Mouse (Mus musculus) CH12F3 (cell line): ENCODE results near the gene Gm6217.
"Not testable (repeated sequence)": the region's sequence is repeated elsewhere in the genome, so short reads cannot be mapped to it uniquely, and the experiment has no call there.

Experiments used
- in situ Hi-C: fragments of 300-500 bp; cut with MboI; formaldehyde crosslinking; loops from 2 replicates; pipeline ENCODE4 v1.14.3; 2020; ENCODE audit warnings: low sequenced_read_pairs

Gene Gm6217

GRCm38 (mm10) chr1:82931326-82931725 is at the start of gene Gm6217:
TSS of gene Gm6217 (minus strand) at chr1:82931399.
- in situ Hi-C loops, result not testable (repeated sequence)

GRCm38 (mm10) chr1:82977840-82978239 is 46.6 kb upstream of the Gm6217 start:
- in situ Hi-C loops, result loop anchor here (10.0 kb wide), 1 partner anchor 173 kb away; no protein-coding TSS in a partner anchor

GRCm38 (mm10) chr1:82975750-82976149 is 44.6 kb upstream of the Gm6217 start:
- in situ Hi-C loops, result loop anchor here (10.0 kb wide), 1 partner anchor 171 kb away; no protein-coding TSS in a partner anchor

GRCm38 (mm10) chr1:82974342-82974741 is 43.1 kb upstream of the Gm6217 start:
- in situ Hi-C loops, result loop anchor here (10.0 kb wide), 1 partner anchor 170 kb away; no protein-coding TSS in a partner anchor

GRCm38 (mm10) chr1:82973901-82974300 is 42.7 kb upstream of the Gm6217 start:
- in situ Hi-C loops, result loop anchor here (10.0 kb wide), 1 partner anchor 169 kb away; no protein-coding TSS in a partner anchor

- in situ Hi-C loops, result loop anchor here (10.0 kb wide), 1 partner anchor 168 kb away; no protein-coding TSS in a partner anchor
Measured at GRCm38 (mm10) chr1:82973244-82973643, 42.0 kb upstream of the Gm6217 start.

GRCm38 (mm10) chr1:82972046-82972445 is 40.8 kb upstream of the Gm6217 start:
- in situ Hi-C loops, result loop anchor here (10.0 kb wide), 1 partner anchor 167 kb away; no protein-coding TSS in a partner anchor

- in situ Hi-C loops, result no loop called here
Measured at GRCm38 (mm10) chr1:82966413-82966812, 35.2 kb upstream of the Gm6217 start.

- in situ Hi-C loops, result no loop called here
Measured at GRCm38 (mm10) chr1:82959870-82960385, 28.7 kb upstream of the Gm6217 start, which contains the start of gene Gm47955. TSS of gene Gm47955 (plus strand) at chr1:82960286.

GRCm38 (mm10) chr1:82955913-82956312 is 24.7 kb upstream of the Gm6217 start, which contains the start of gene Gm7544:
TSS of gene Gm7544 (minus strand) at chr1:82956013.
- in situ Hi-C loops, result not testable (repeated sequence)

GRCm38 (mm10) chr1:82948601-82949000 is 17.4 kb upstream of the Gm6217 start:
- in situ Hi-C loops, result no loop called here

- in situ Hi-C loops, result not testable (repeated sequence)
Measured at GRCm38 (mm10) chr1:82946029-82946428, 14.8 kb upstream of the Gm6217 start.

- in situ Hi-C loops, result not testable (repeated sequence)
Measured at GRCm38 (mm10) chr1:82943295-82943694, 12.1 kb upstream of the Gm6217 start, which contains the start of gene A030003K21Rik. TSS of gene A030003K21Rik (minus strand) at chr1:82943388.

- in situ Hi-C loops, result not testable (repeated sequence)
Measured at GRCm38 (mm10) chr1:82942505-82942904, 11.3 kb upstream of the Gm6217 start.

GRCm38 (mm10) chr1:82938666-82939065 is 7.5 kb upstream of the Gm6217 start:
- in situ Hi-C loops, result no loop called here

GRCm38 (mm10) chr1:82930558-82930957 is 641 bp downstream of the Gm6217 start:
- in situ Hi-C loops, result not testable (repeated sequence)

- in situ Hi-C loops, result no loop called here
Measured at GRCm38 (mm10) chr1:82924650-82925049, 6.5 kb downstream of the Gm6217 start, which contains the start of gene A030014E15Rik. TSS of gene A030014E15Rik (plus strand) at chr1:82924917.

GRCm38 (mm10) chr1:82913434-82913833 is 17.8 kb downstream of the Gm6217 start:
- in situ Hi-C loops, result not testable (repeated sequence)

GRCm38 (mm10) chr1:82913025-82913424 is 18.2 kb downstream of the Gm6217 start, which contains the start of gene A030005L19Rik:
TSS of gene A030005L19Rik (plus strand) at chr1:82913325.
- in situ Hi-C loops, result no loop called here

- in situ Hi-C loops, result no loop called here
Measured at GRCm38 (mm10) chr1:82905886-82906285, 25.3 kb downstream of the Gm6217 start.

GRCm38 (mm10) chr1:82901201-82901600 is 30.0 kb downstream of the Gm6217 start:
- in situ Hi-C loops, result no loop called here

GRCm38 (mm10) chr1:82900567-82900966 is 30.6 kb downstream of the Gm6217 start:
- in situ Hi-C loops, result no loop called here
